Mouse (Mus musculus): ENCODE data around the gene Trpc4ap.

Trpc4ap gene

GRCm38 (mm10) chr2:155691336-155691722 is 855 bp downstream of the Trpc4ap start:
- no peak for DNase-seq

- DNase-seq: no peak
These were observed 3.0 kb downstream of the Trpc4ap start for GRCm38 (mm10) chr2:155689211-155689610.

GRCm38 (mm10) chr2:155687746-155688145 is 4.4 kb downstream of the Trpc4ap start:
- DNase-seq: no peak

GRCm38 (mm10) chr2:155686572-155686971 is 5.6 kb downstream of the Trpc4ap start:
- DNase-seq: no peak

- no peak for DNase-seq
These were observed 8.4 kb downstream of the Trpc4ap start for GRCm38 (mm10) chr2:155683821-155684220.

- no peak for DNase-seq
These were observed 9.0 kb downstream of the Trpc4ap start for GRCm38 (mm10) chr2:155683137-155683536.

GRCm38 (mm10) chr2:155681874-155682273 is 10.3 kb downstream of the Trpc4ap start:
- DNase-seq: no peak

- DNase-seq: peak in 1 of 2 experiments; percentile 28
These were observed 11.0 kb downstream of the Trpc4ap start for GRCm38 (mm10) chr2:155681194-155681593.

- no peak for DNase-seq
These were observed 11.6 kb downstream of the Trpc4ap start for GRCm38 (mm10) chr2:155680591-155680990.

- DNase-seq: no peak
These were observed 12.5 kb downstream of the Trpc4ap start for GRCm38 (mm10) chr2:155679586-155680110.

GRCm38 (mm10) chr2:155675118-155675517 is 17.1 kb downstream of the Trpc4ap start:
- DNase-seq: peak in 1 of 2 experiments; percentile 49

- DNase-seq: peak; percentile 68 to 80
These were observed 18.6 kb downstream of the Trpc4ap start for GRCm38 (mm10) chr2:155673546-155673945.

GRCm38 (mm10) chr2:155671236-155671635 is 20.9 kb downstream of the Trpc4ap start:
- peak in 1 of 2 experiments; percentile 38 for DNase-seq

- peak in 1 of 2 experiments; percentile 61 for DNase-seq
These were observed 23.7 kb downstream of the Trpc4ap start for GRCm38 (mm10) chr2:155668461-155668860.

GRCm38 (mm10) chr2:155667881-155668280 is 24.3 kb downstream of the Trpc4ap start:
- DNase-seq: no peak

GRCm38 (mm10) chr2:155663910-155664460 is 28.2 kb downstream of the Trpc4ap start:
- DNase-seq: no peak

GRCm38 (mm10) chr2:155663097-155663496 is 29.1 kb downstream of the Trpc4ap start:
- peak; percentile 53 to 78 for DNase-seq

- no peak for DNase-seq
These were observed 29.8 kb downstream of the Trpc4ap start for GRCm38 (mm10) chr2:155662390-155662789.

GRCm38 (mm10) chr2:155655759-155656372 is 36.3 kb downstream of the Trpc4ap start:
- no peak for DNase-seq

GRCm38 (mm10) chr2:155652618-155653017 is 39.6 kb downstream of the Trpc4ap start:
- no peak for DNase-seq

- no peak for DNase-seq
These were observed 46.4 kb downstream of the Trpc4ap start for GRCm38 (mm10) chr2:155645746-155646145.

GRCm38 (mm10) chr2:155641540-155642472 is 50.4 kb downstream of the Trpc4ap start:
- peak; percentile 57 to 63 for DNase-seq

GRCm38 (mm10) chr2:155640656-155641055 is 51.5 kb downstream of the Trpc4ap start:
- DNase-seq: peak; percentile 78 to 79
